ENCODE assay signal across 10 mouse cellular contexts in genomic region chr16:23985467-23985861, GRCm38 (mm10). TPM values are rescaled to one million over a fixed set of nuclear protein-coding genes. Genes with fewer than 3 reads are reported as not detected.
A peak's percentile ranks its signal among the peaks of the same experiment; 100 is the strongest.
DNase-seq lines count a peak whose midpoint lies in the region; ATAC-seq and TF ChIP-seq lines count a peak whose summit lies in the region.
"Had no signal": no experiment of that assay in that cellular context is flagged by ENCODE, and none has a peak within 500 bp of the region (broad histone marks: within the 10 kb centered on the region; RNA-seq: fewer than 3 reads in every experiment).

No protein-coding gene starts in this region.

- ATAC-seq in liver, embryonic 11.5 days (replicated peaks; ENCODE audit: low FRiP score) = no peak
- no peak for ATAC-seq in neural tube, embryonic 14.5 days (ENCODE audit: low read depth)
- ATAC-seq: Patski had no signal

- intact Hi-C loops in gastrocnemius, adult 2 months (cut with DNase I) = loop anchor here (2.0 to 5.0 kb wide), 2 partner anchors 297 to 363 kb away; no protein-coding TSS in a partner anchor
- intact Hi-C loops in heart, postnatal 14 days (cut with DNase I) = loop anchor here (1.0 to 10.0 kb wide), 7 partner anchors 297 to 1076 kb away; partner anchors contain the start of gene Lpp

- no peak overlapping the region for H3K9ac ChIP-seq in liver, embryonic 11.5 days (ENCODE audit: low read depth, low read length)
- H3K9ac ChIP-seq in neural tube, embryonic 14.5 days (replicated peaks; ENCODE audit: low read depth, low read length) = no peak overlapping the region

- H3K4me1 ChIP-seq in liver, embryonic 11.5 days (replicated peaks; ENCODE audit: control insufficient read depth, insufficient read depth, low read length) = peaks cover 17% of the 10 kb centered on the region
- H3K4me1 ChIP-seq in neural tube, embryonic 14.5 days (ENCODE audit: control insufficient read depth, insufficient read depth, low read length) = peaks cover 30% of the 10 kb centered on the region

- DNase-seq in gastrocnemius, adult 2 months = peak; percentile 63
- DNase-seq in gastrocnemius, adult 18-20 months (ENCODE audit: low spot score) = no peak
- peak; percentile 89 for DNase-seq in CD4-positive, CD25-positive, alpha-beta regulatory T cell, adult 2 months (ENCODE audit: low read depth, low spot score)
- DNase-seq in cerebellum, postnatal 25 days = peak; percentile 62 to 77
- peak; percentile 71 to 78 for DNase-seq in heart, postnatal 14 days
- no peak for DNase-seq in liver, embryonic 11.5 days (ENCODE audit: low spot score)
- DNase-seq in frontal cortex, adult 2 months (ENCODE audit: extremely low spot score in 1 of 2, low spot score in 1 of 2) = no peak

- H3K27me3 ChIP-seq in liver, embryonic 11.5 days (replicated peaks; ENCODE audit: control insufficient read depth, insufficient read depth, low read length) = peaks cover 45% of the 10 kb centered on the region
- peaks cover 10% of the 10 kb centered on the region for H3K27me3 ChIP-seq in neural tube, embryonic 14.5 days (ENCODE audit: control insufficient read depth, insufficient read depth, low read length)
- H3K27me3 ChIP-seq: Patski had no signal

- H3K36me3 ChIP-seq in liver, embryonic 11.5 days (ENCODE audit: control insufficient read depth, insufficient read depth, low read length) = no peaks in the 10 kb centered on the region
- H3K36me3 ChIP-seq in neural tube, embryonic 14.5 days (ENCODE audit: control insufficient read depth, insufficient read depth, low read length) = no peaks in the 10 kb centered on the region

- peak overlapping the region; percentile 99 for H3K27ac ChIP-seq in gastrocnemius, adult 2 months
- H3K27ac ChIP-seq in liver, embryonic 11.5 days (ENCODE audit: low read depth, low read length) = no peak overlapping the region
- H3K27ac ChIP-seq in neural tube, embryonic 14.5 days (ENCODE audit: low read depth, low read length) = no peak overlapping the region

- no peaks in the 10 kb centered on the region for H3K9me3 ChIP-seq in liver, embryonic 11.5 days (ENCODE audit: control insufficient read depth, low read length)
- no peaks in the 10 kb centered on the region for H3K9me3 ChIP-seq in neural tube, embryonic 14.5 days (ENCODE audit: control insufficient read depth, low read length)

- H3K4me2 ChIP-seq in liver, embryonic 11.5 days = peak overlapping the region; percentile 81
- peak overlapping the region; percentile 91; the same call in 1 of the 2 replicates for H3K4me2 ChIP-seq in neural tube, embryonic 14.5 days (ENCODE audit: low read depth, low read length)

- 1% methylated on average over 6 of the region's 6 CpGs for WGBS in liver, embryonic 11.5 days
- WGBS in neural tube, embryonic 14.5 days = 3% methylated on average over 6 of the region's 6 CpGs

- peak; percentile 64 for TF ChIP-seq CTCF in gastrocnemius, adult 2 months (IDR thresholded peaks at IDR 0.05)

- peak overlapping the region; percentile 94 for H3K4me3 ChIP-seq in gastrocnemius, adult 2 months
- no peak overlapping the region for H3K4me3 ChIP-seq in liver, embryonic 11.5 days (ENCODE audit: low read depth, low read length)
- H3K4me3 ChIP-seq in neural tube, embryonic 14.5 days (ENCODE audit: low read depth, low read length) = peak overlapping the region; percentile 28

RNA-seq across cellular contexts. Expression of gene Gm37419, which starts 2.8 kb away (rescaled TPM):
- total RNA-seq in gastrocnemius, adult 2 months (2021) = not detected
- total RNA-seq in gastrocnemius, adult 18-20 months (2021) = not detected
- total RNA-seq in heart, postnatal 14 days (2021) = not detected
- polyA plus RNA-seq in liver, embryonic 11.5 days (2014; fragmentation: Nextera tagmentation; extraction: Ambion mirVana) = not detected in 2 replicates
- polyA plus RNA-seq in neural tube, embryonic 14.5 days (2014; fragmentation: Nextera tagmentation; extraction: Ambion mirVana) = not detected in 2 replicates
- polyA plus RNA-seq in frontal cortex, adult 2 months (2012; rRNA removed) = not detected in 2 replicates
- total RNA-seq: left cerebral cortex, postnatal 10 days had no signal

RNA-seq across cellular contexts. Expression of gene Bcl6, which starts 3.2 kb away (rescaled TPM):
- total RNA-seq in gastrocnemius, adult 2 months (2021) = 10 to 100 TPM; 62.7 to 71.2 TPM
- 10 to 100 TPM; 50.6 to 61.2 TPM for total RNA-seq in gastrocnemius, adult 18-20 months (2021)
- 10 to 100 TPM; 14.9 to 17.4 TPM for total RNA-seq in heart, postnatal 14 days (2021)
- 0.38 and 0.42 TPM in 2 replicates for polyA plus RNA-seq in liver, embryonic 11.5 days (2014; fragmentation: Nextera tagmentation; extraction: Ambion mirVana)
- polyA plus RNA-seq in neural tube, embryonic 14.5 days (2014; fragmentation: Nextera tagmentation; extraction: Ambion mirVana) = 0.50 and 0.72 TPM in 2 replicates
- 19.2 and 20.8 TPM in 2 replicates for polyA plus RNA-seq in frontal cortex, adult 2 months (2012; rRNA removed)

RNA-seq across cellular contexts. Expression of gene Rtp2, which starts 53.3 kb away (rescaled TPM):
- total RNA-seq in gastrocnemius, adult 2 months (2021) = not detected
- total RNA-seq in gastrocnemius, adult 18-20 months (2021) = not detected
- total RNA-seq in heart, postnatal 14 days (2021) = not detected
- not detected in 2 replicates for polyA plus RNA-seq in liver, embryonic 11.5 days (2014; fragmentation: Nextera tagmentation; extraction: Ambion mirVana)
- not detected in 2 replicates for polyA plus RNA-seq in neural tube, embryonic 14.5 days (2014; fragmentation: Nextera tagmentation; extraction: Ambion mirVana)
- 0.48 and 0.55 TPM in 2 replicates for polyA plus RNA-seq in frontal cortex, adult 2 months (2012; rRNA removed)
- polyA plus RNA-seq: Patski had no signal

Comparison
In these comparisons a context has a peak if more than half of its experiments do, and no peak if none do; other contexts are left out.
1. DNase-seq: peak in gastrocnemius, adult 2 months (single experiment), CD4-positive, CD25-positive, alpha-beta regulatory T cell, adult 2 months (single experiment), cerebellum, postnatal 25 days (2 of 2) and heart, postnatal 14 days (2 of 2); none in gastrocnemius, adult 18-20 months (single experiment), liver, embryonic 11.5 days (single experiment) and frontal cortex, adult 2 months (0 of 2).